Mouse (Mus musculus): ENCODE data around the gene Ism2.
A peak's percentile ranks its signal among the peaks of the same experiment; 100 is the strongest.
"Not testable (repeated sequence)": the region's sequence is repeated elsewhere in the genome, so short reads cannot be mapped to it uniquely, and the experiment has no call there.

Ism2 gene

GRCm38 (mm10) chr12:87289100-87289499, 10.4 kb downstream of the Ism2 start:
- DNase-seq (ENCODE audit: low read depth in 2 of 2, low spot score in 2 of 2), result no peak

GRCm38 (mm10) chr12:87284726-87285125, 14.8 kb downstream of the Ism2 start:
- no peak for DNase-seq (ENCODE audit: low read depth in 2 of 2, low spot score in 2 of 2)

GRCm38 (mm10) chr12:87284268-87284667, 15.2 kb downstream of the Ism2 start:
- DNase-seq (ENCODE audit: low read depth in 2 of 2, low spot score in 2 of 2), result no peak

GRCm38 (mm10) chr12:87283706-87284105, 15.8 kb downstream of the Ism2 start:
- no peak for DNase-seq (ENCODE audit: low read depth in 2 of 2, low spot score in 2 of 2)

GRCm38 (mm10) chr12:87282743-87283142, 16.8 kb downstream of the Ism2 start:
- no peak for DNase-seq (ENCODE audit: low read depth in 2 of 2, low spot score in 2 of 2)

- DNase-seq (ENCODE audit: low read depth in 2 of 2, low spot score in 2 of 2), result no peak
Measured at GRCm38 (mm10) chr12:87281766-87282165, 17.7 kb downstream of the Ism2 start.

- DNase-seq (ENCODE audit: low read depth in 2 of 2, low spot score in 2 of 2), result no peak
Measured at GRCm38 (mm10) chr12:87279879-87280278, 19.6 kb downstream of the Ism2 start.

- DNase-seq (ENCODE audit: low read depth in 2 of 2, low spot score in 2 of 2), result no peak
Measured at GRCm38 (mm10) chr12:87279350-87279749, 20.2 kb downstream of the Ism2 start.

GRCm38 (mm10) chr12:87278118-87278730, 21.3 kb downstream of the Ism2 start:
- no peak for DNase-seq (ENCODE audit: low read depth in 2 of 2, low spot score in 2 of 2)

- DNase-seq (ENCODE audit: low read depth in 2 of 2, low spot score in 2 of 2), result not testable (repeated sequence)
Measured at GRCm38 (mm10) chr12:87277251-87277650, 22.3 kb downstream of the Ism2 start.

- no peak for DNase-seq (ENCODE audit: low read depth in 2 of 2, low spot score in 2 of 2)
Measured at GRCm38 (mm10) chr12:87274853-87275831, 24.4 kb downstream of the Ism2 start.

- DNase-seq (ENCODE audit: low read depth in 2 of 2, low spot score in 2 of 2), result no peak
Measured at GRCm38 (mm10) chr12:87267682-87268081, 31.8 kb downstream of the Ism2 start.

- no peak for DNase-seq (ENCODE audit: low read depth in 2 of 2, low spot score in 2 of 2)
Measured at GRCm38 (mm10) chr12:87266827-87267603, 32.5 kb downstream of the Ism2 start.

- DNase-seq (ENCODE audit: low read depth in 2 of 2, low spot score in 2 of 2), result peak; percentile 82 to 86
Measured at GRCm38 (mm10) chr12:87266108-87266826, 33.2 kb downstream of the Ism2 start, which contains the start of the genes Vipas39 and Ahsa1. TSS of gene Vipas39 (minus strand) at chr12:87266256. TSS of gene Ahsa1 (plus strand) at chr12:87266479.

- DNase-seq (ENCODE audit: low read depth in 2 of 2, low spot score in 2 of 2), result no peak
Measured at GRCm38 (mm10) chr12:87265444-87265843, 34.1 kb downstream of the Ism2 start.

GRCm38 (mm10) chr12:87260562-87260961, 38.9 kb downstream of the Ism2 start:
- no peak for DNase-seq (ENCODE audit: low read depth in 2 of 2, low spot score in 2 of 2)

- no peak for DNase-seq (ENCODE audit: low read depth in 2 of 2, low spot score in 2 of 2)
Measured at GRCm38 (mm10) chr12:87256629-87257028, 42.9 kb downstream of the Ism2 start.

GRCm38 (mm10) chr12:87253878-87254277, 45.6 kb downstream of the Ism2 start:
- DNase-seq (ENCODE audit: low read depth in 2 of 2, low spot score in 2 of 2), result no peak

GRCm38 (mm10) chr12:87250161-87250560, 49.3 kb downstream of the Ism2 start:
- no peak for DNase-seq (ENCODE audit: low read depth in 2 of 2, low spot score in 2 of 2)

- DNase-seq (ENCODE audit: low read depth in 2 of 2, low spot score in 2 of 2), result no peak
Measured at GRCm38 (mm10) chr12:87238632-87239031, 60.9 kb downstream of the Ism2 start, which contains the start of gene Noxred1. TSS of gene Noxred1 (minus strand) at chr12:87238732.
